Mouse (Mus musculus): ENCODE results near the gene Letm1.

Letm1 gene

GRCm38 (mm10) chr5:33782345-33782998, at the start of gene Letm1:
Letm1 (minus strand) TSS chr5:33782817.
- peak; percentile 99 for ATAC-seq (ENCODE audit: low TSS enrichment)

DNA sequence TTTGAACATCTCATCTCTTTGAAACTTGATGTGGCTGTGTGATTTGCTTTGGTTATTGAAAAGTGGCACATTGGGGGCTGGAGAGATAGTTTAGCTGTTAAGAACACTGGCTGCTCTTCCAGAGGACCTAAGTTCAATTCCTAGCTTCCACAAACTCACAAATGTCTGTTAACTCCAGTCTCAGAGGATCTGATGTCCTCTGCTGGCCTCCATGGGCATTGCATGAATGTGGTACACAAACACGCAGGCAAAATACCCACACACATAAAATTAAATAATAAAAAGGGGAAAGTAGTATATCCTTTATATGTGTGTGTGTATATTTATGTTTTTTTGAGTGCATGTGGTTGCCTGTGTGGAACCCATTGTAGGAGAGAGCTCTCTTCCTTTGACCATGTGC, 48.2 kb upstream of the Letm1 start:
- no peak for ATAC-seq (ENCODE audit: low TSS enrichment)

DNA sequence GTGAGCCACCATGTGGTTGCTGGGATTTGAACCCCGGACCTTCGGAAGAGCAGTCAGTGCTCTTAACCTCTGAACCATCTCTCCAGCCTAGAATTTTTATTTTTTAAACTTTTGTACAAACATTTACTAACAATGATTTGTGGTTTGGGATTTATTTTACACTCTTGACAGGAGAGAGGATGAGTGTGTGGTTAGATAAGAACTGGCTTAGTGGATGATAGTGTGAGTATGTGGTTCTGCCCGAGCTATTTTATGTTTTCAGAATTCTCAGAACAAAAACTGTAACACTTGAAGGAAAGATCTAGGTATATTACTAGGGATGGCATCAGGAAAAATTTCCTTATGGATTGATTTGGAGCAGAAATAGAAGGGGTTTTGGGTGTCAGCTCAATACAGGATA, 47.3 kb upstream of the Letm1 start:
- ATAC-seq (ENCODE audit: low TSS enrichment) = no peak

GRCm38 (mm10) chr5:33828107-33828506, 45.5 kb upstream of the Letm1 start:
- no peak for ATAC-seq (ENCODE audit: low TSS enrichment)

DNA sequence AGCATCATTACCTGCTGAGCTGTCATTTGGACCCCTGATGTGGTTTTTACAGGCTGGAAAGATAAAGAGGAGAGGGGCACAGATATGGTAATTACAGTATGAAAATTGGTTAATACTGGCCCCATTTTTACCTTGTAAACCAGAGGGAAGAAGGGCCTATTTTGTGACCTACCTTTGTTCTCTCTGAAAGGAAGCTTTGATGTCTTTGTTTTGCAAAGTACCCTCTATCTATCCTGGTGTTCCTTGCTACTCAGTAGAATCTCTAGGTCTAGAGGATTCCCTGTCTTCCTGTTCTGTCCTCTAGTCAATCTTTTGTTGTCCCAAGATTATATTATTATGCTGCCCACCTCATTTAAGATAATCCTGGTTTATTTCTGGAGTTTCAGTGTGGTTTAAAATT, 43.4 kb upstream of the Letm1 start:
- no peak for ATAC-seq (ENCODE audit: low TSS enrichment)

GRCm38 (mm10) chr5:33822456-33822855, 39.8 kb upstream of the Letm1 start:
- no peak for ATAC-seq (ENCODE audit: low TSS enrichment)

GRCm38 (mm10) chr5:33821901-33822427, 39.3 kb upstream of the Letm1 start:
- ATAC-seq (ENCODE audit: low TSS enrichment) = no peak

DNA sequence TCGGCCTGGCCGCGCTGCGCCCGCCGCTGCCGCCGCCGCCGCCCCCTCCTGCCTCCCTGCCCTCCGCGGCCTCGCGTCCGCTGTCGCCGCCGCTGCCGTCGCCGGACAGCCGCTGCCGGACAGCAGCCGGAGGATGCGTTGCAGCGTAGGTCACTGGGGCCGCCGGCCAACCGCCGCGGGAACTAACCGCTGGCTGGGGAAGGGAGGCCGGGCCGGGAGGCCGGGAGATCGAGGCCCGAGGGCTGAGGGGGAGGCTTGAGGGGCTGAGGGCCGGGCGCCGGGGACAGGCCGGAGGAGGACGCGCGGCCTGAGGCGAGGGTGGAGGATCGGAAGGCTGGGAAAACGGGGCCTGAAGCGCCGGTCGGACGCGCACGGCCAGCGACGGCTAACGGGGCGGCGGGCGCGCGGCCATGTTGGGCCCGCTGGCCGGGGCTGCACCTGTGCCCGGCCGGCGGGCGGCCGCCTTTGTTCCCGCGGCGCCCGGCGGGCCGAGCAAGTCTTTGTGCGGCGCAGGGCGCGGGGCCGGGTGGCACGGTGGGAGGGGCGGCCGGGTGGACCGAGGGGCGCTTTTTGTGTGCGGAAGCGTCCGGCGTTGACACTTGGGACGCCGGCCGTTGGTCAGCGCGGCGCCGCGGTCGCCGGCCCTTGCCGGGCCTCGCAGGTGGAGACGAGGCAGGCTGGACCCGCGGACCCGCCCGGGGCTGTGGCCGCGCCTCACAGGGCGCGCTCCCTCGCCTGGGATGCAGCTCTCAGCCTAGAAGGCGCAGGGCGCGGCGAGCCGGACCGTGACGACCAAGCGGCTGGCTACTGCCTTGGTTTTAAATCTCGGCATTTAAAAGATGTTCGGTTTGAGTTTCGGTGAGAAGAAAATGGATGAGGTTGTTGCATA, 38.4 kb upstream of the Letm1 start:
- 0 out of 2 replicates have a peak, but pooled peaks have one; percentile 6 for ATAC-seq (ENCODE audit: low TSS enrichment)

- ATAC-seq (ENCODE audit: low TSS enrichment) = peak; percentile 85
Observed at GRCm38 (mm10) chr5:33819876-33820732, 37.5 kb upstream of the Letm1 start, which contains the start of gene Nsd2. Nsd2 (plus strand) TSS chr5:33820725.

DNA sequence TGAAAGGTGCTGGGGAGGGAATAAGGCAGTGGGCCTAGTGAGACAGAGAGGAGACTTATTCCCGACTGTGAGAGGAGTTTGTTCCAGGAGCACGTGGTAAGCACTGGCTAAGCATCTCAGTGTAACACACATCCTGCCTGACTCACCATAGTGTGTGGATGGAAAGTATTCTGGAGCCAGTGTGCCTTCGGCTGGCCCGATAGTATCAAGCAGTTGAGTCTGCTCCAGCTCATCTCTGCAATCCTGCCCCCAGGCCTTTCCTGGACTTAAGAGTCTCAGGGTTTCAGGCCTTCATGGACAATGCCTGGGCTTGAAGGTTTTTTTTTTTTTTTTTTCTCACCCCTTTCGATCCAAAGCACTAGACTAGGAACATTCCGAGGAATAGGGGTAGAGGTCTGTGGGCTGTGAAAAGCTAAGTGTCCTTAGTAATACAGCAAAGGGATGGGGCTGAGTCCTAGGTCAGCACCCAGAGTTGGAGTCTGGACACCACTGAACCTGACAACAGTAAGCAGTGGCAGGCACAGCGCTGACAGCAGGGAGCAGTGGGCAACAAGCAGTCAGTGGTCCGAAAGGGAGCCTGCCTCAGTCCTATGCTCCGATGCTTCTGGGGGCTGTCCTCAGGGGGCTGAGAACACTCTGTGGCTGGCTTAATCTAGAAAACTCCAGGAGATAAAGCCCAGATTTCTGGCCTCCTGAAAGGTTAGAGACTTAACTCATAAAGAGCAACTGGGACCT, 36.7 kb upstream of the Letm1 start:
- ATAC-seq (ENCODE audit: low TSS enrichment) = peak; percentile 66

DNA sequence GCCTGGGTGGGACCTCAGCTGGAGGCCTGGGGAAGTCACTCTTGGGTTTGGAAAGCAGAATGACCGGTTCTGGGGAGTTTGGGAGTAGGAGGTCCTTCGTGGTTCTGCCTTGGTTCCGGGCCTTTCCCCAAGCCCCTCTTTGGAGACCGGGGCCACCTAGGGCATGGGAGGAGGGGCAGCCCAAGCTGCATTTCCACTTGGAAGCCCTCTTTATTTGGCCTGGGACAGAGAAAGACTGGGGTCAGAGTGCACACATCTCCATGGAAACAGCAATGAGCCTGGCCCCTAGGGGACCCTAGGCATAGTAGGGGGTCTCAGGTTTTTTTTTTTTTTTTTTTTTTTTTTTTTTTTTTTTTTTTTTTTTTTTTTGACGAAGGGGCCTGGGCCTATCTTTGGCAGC, 35.5 kb upstream of the Letm1 start:
- no peak for ATAC-seq (ENCODE audit: low TSS enrichment)

- no peak for ATAC-seq (ENCODE audit: low TSS enrichment)
Observed at GRCm38 (mm10) chr5:33816008-33816725, 33.5 kb upstream of the Letm1 start.

GRCm38 (mm10) chr5:33811519-33811918, 28.9 kb upstream of the Letm1 start:
- no peak for ATAC-seq (ENCODE audit: low TSS enrichment)

DNA sequence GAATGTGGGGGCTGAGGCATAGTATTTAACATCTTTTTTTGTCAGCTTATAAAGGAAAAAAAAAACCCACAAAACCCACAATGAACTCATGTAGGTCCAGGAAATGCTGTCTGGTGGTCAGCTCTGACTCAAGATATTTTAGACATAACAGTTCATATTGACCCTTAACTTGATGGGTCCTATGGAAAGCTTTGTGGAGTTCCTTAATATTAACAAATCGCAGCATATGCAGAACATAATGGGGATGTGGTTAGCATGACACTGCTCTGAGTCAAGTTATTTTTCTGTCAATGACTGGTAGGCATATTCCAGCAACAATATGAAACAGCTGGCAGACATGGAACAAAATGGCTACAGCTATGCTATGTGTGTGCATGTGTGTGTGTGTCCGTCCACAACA, 20.7 kb upstream of the Letm1 start:
- ATAC-seq (ENCODE audit: low TSS enrichment) = no peak

DNA sequence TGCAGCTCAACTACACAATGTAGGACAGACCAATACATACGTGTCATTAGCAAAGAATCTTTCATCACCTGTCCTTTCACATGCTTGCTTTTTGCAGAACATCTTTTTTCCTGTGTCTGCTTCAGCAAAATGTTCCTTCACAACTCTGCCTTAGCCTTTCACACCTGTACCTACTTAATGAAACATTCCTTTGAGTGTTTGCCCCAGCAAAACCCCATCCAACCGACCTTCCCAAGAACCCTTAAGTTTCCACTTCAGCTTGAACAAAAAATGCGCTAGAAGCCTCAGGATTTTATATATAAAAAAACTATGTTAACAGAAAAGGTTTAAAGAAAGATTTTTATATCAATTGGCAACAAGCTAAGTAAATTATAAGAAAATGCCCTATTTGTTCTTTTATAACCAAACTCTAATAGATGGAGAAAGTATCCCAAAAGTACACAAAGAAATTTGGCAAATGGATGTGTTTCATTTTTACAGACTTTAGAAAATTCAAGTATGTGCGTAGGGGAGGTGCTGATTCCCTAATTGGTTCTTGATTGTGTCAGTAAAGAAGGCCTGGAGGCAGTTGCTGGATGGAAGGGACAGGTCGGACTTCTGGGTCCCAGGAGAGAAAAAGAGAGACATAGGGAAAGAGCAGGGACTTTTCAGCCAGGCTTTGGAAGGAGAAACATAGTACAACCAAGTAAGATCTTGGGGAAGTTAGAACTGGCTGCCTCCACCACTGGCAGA, 9.5 kb upstream of the Letm1 start:
- no peak for ATAC-seq (ENCODE audit: low TSS enrichment)

DNA sequence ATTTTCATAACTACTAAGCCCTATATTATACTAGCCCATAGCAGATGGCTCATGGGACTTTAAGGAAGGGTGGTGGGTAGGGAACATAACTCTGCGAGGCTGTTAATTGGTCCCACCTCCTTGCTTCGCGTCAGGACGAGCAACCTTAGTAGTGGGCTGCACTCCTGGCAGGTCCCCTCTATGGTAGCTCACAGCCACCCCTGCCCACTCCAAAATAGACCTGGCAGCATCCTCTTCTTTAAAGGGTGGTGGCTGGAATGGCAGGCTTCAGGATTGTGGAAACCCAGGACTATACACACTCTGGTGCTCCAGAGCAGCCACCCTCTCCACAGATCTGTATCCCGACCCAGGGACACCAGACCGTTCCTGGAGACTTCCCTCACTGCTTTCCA, 378 bp upstream of the Letm1 start:
- peak; percentile 69 for ATAC-seq (ENCODE audit: low TSS enrichment)

DNA sequence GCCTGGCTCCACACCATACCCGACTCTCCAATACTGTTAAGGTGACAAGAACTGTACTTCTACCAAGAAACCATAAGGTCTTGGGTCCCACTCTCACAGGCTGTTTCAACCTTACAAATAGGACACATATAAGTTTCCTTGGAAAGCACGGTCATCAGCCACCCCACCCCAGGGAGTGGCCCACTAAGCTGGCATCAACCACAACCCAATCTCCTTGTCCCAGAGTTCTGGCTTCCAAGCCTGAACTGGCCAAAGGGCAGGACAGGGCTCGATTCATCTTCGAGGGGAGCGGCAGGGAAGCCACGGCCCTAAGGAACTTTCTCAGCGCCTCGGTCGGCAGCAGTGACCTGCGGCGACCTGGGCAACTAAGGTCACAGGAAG, 663 bp downstream of the Letm1 start:
- ATAC-seq (ENCODE audit: low TSS enrichment) = no peak

- ATAC-seq (ENCODE audit: low TSS enrichment) = no peak
Observed at GRCm38 (mm10) chr5:33777195-33777594, 5.4 kb downstream of the Letm1 start.

- ATAC-seq (ENCODE audit: low TSS enrichment) = no peak
Observed at GRCm38 (mm10) chr5:33743481-33743880, 39.1 kb downstream of the Letm1 start.

DNA sequence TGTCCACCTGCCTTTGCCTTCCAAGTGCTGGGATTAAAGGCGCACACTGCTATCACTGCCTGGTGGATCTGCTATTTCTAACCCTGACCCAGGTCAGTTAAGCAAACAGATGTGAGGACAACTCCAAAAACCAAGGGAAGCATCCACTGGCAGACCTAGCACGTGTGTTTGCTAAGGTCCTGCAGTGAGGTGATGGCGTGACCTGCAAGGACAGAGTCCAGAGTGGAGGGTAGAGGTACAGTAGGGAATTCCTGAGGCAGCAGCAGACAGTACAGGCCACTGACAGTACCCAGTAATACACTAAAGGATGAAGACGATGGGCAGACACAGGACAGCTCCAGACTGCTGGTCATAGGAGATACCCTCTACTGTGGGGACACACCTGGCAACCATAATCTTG, 42.1 kb downstream of the Letm1 start:
- ATAC-seq (ENCODE audit: low TSS enrichment) = no peak

All from frontal cortex, adult (tissue).